Mouse (Mus musculus) hindbrain, embryonic 10.5 days (tissue): ENCODE measurements around the gene 1700088E04Rik. TPM values are rescaled to one million over a fixed set of nuclear protein-coding genes. Genes with fewer than 3 reads are reported as not detected.

ENCODE experiments used
- DNase-seq: peaks from one replicate; pipeline ENCODE4 v3.0.0-alpha.2; 2017; ENCODE audit warnings: low spot score
- H3K27ac ChIP-seq: fragments of 300-500 bp; sonication (generic); 2 replicates; pipeline ENCODE4 v1.5.1; 2016; ENCODE audit warnings: mild to moderate bottlenecking, moderate library complexity
- H3K27me3 ChIP-seq: fragments of 300-500 bp; sonication (generic); 2 replicates; pipeline ENCODE4 v1.6.1; 2016; ENCODE audit warnings: mild to moderate bottlenecking; ENCODE audit not compliant: poor library complexity, insufficient read depth, severe bottlenecking
- H3K36me3 ChIP-seq: fragments of 300-500 bp; sonication (generic); 2 replicates; pipeline ENCODE4 v1.6.1; 2016; ENCODE audit warnings: mild to moderate bottlenecking, moderate library complexity
- H3K4me1 ChIP-seq: fragments of 300-500 bp; sonication (generic); replicated peaks from 2 replicates; pipeline ENCODE4 v1.6.1; 2016; ENCODE audit warnings: mild to moderate bottlenecking
- H3K4me3 ChIP-seq: fragments of 300-500 bp; sonication (generic); 2 replicates; pipeline ENCODE4 v1.5.1; 2016; ENCODE audit warnings: mild to moderate bottlenecking, moderate library complexity
- H3K9me3 ChIP-seq: fragments of 300-500 bp; sonication (generic); 2 replicates; pipeline ENCODE4 v1.6.1; 2016; ENCODE audit warnings: mild to moderate bottlenecking, moderate library complexity
- WGBS: fragments of 180-500 bp; shearing (Covaris S2); methylation state at CpG from one replicate; pipeline ENCODE4 v1.1.7; 2016; 5-methylcytosine and 5-hydroxymethylcytosine counted together
- polyA plus RNA-seq: library from polyadenylated mRNA; unstranded; fragments of >200 nt; fragmentation: Nextera tagmentation; extraction: Ambion mirVana; gene quantifications from 2 replicates; pipeline ENCODE4 v1.2.1, GENCODE M21; 2016

1700088E04Rik gene
- polyA plus RNA-seq, 1 experiment from 2014 or later: 16.1 TPM

DNA sequence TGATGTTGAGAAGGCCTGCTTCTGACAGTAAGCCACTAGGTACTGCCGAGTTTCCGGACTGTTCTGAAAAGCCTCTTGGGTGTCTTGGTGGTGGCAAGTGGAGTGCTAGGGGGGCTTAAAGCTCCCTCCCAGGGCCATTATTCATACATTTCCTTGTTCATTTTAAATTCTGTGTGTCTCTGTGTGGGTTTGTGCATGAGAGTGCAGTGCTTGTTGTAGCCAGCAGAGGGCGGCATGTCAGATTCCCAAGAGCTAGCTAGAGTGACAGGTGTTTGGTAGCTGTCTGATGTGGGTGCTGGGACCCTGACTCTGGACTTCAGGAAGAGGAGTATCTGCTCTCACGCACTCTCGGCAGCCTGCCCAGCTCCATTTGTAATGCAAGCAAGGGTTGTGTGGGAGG lies 12.8 kb downstream of the 1700088E04Rik start:
- no peak for DNase-seq
- no peaks in the 10 kb centered on the region for H3K4me1 ChIP-seq
- H3K4me3 ChIP-seq: no peak overlapping the region
- H3K27ac ChIP-seq: no peak overlapping the region
- 93% methylated on average over 5 of the region's 5 CpGs for WGBS
- peaks cover 95% of the 10 kb centered on the region for H3K36me3 ChIP-seq
- H3K27me3 ChIP-seq: no peaks in the 10 kb centered on the region
- H3K9me3 ChIP-seq: peaks cover 6% of the 10 kb centered on the region; the same call in 1 of the 2 replicates

- H3K27me3 ChIP-seq: no peaks in the 10 kb centered on the region
- no peak for DNase-seq
- H3K36me3 ChIP-seq: peaks cover 95% of the 10 kb centered on the region
- 91% methylated on average over 12 of the region's 12 CpGs for WGBS
- no peak overlapping the region for H3K27ac ChIP-seq
- no peak overlapping the region for H3K4me3 ChIP-seq
- H3K9me3 ChIP-seq: peaks cover 6% of the 10 kb centered on the region; the same call in 1 of the 2 replicates
- H3K4me1 ChIP-seq: peaks cover 2% of the 10 kb centered on the region; the same call in 1 of the 2 replicates
Measured at GRCm38 (mm10) chr15:79127101-79127500, 14.0 kb downstream of the 1700088E04Rik start.

- Histone ChIP-seq H3K27ac (no peak overlapping the region), H3K9me3 (peaks cover 6% of the 10 kb centered on the region; the same call in 1 of the 2 replicates), H3K4me1 (peaks cover 4% of the 10 kb centered on the region; the same call in 1 of the 2 replicates), H3K36me3 (peaks cover 89% of the 10 kb centered on the region), H3K27me3 (no peaks in the 10 kb centered on the region), H3K4me3 (no peak overlapping the region)
- 83% methylated on average over 13 of the region's 13 CpGs for WGBS
- DNase-seq: peak; percentile 52
Measured at GRCm38 (mm10) chr15:79126217-79126932, 14.7 kb downstream of the 1700088E04Rik start.

DNA sequence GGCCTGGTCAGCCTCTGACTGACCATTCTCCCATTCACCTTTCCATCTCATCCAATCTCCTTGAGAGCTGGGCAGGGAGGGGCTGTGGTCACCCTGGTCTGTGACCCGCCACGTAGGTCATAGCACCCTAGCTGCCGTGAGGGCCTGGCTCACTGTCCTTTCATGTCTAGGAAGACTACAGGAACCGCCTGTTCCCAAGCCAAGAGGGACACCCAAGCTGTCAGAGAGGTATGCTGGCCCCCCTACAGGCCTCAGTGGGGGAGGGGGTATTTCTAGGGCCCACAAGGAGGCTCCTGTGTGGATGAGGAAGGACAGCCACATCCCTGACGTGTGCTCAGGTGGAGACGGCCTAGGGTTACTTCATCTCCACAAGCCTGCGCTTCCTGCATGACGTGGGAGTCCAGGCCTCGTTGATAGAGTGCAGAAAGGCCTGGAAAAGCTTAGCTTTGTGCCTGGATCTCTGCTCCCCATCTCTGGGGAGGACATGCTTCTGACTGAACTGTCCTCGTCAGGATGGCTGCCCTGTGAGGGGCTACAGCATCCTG lies 16.6 kb downstream of the 1700088E04Rik start:
- DNase-seq: no peak
- Histone ChIP-seq H3K27ac (no peak overlapping the region), H3K9me3 (peaks cover 6% of the 10 kb centered on the region; the same call in 1 of the 2 replicates), H3K27me3 (no peaks in the 10 kb centered on the region), H3K4me3 (no peak overlapping the region), H3K4me1 (peaks cover 4% of the 10 kb centered on the region; the same call in 1 of the 2 replicates), H3K36me3 (peaks cover 77% of the 10 kb centered on the region)
- 86% methylated on average over 10 of the region's 10 CpGs for WGBS

DNA sequence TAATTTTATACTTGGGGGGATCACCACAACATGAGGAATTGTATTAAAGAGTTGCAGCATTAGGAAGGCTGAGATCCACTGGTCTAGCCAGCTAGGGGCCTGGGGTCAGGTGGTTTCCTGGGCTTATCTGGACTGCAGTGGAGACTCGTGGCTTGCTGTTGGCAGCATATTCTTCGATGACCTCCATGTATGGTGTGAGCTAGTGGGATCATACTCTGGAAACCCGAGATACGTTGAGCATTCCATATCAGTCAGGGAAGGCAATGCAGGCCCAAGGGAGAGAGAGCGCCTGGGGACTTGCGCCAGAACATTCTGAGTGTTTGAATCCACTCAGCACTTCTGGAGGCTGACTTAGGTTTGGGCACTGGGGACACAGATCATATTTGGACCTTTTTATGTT lies 17.3 kb downstream of the 1700088E04Rik start:
- DNase-seq: no peak
- H3K4me3 ChIP-seq: no peak overlapping the region
- H3K36me3 ChIP-seq: peaks cover 79% of the 10 kb centered on the region
- H3K4me1 ChIP-seq: peaks cover 4% of the 10 kb centered on the region; the same call in 1 of the 2 replicates
- no peaks in the 10 kb centered on the region for H3K27me3 ChIP-seq
- peaks cover 6% of the 10 kb centered on the region; the same call in 1 of the 2 replicates for H3K9me3 ChIP-seq
- no peak overlapping the region for H3K27ac ChIP-seq
- 88% methylated on average over 6 of the region's 6 CpGs for WGBS

DNA sequence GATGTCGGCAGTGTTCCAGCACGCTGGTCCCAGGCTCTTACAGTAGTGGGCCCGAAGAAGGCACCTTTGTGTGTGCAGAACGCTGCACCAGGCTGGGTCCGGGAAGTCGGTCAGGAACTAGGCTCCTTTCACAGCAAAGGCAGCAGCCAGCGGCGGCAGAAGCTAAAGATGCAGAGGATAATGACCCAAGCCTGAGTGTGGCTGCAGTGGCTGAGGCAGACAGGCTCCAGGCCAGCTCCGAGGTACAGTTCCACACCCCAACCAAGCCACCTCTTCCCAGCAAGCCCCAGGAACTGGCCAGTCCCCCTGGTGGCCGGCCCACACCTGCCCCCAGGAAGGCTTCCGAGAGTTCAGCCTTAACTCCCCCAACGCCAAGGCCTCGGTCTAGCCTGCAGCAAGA lies 18.5 kb downstream of the 1700088E04Rik start:
- no peaks in the 10 kb centered on the region for H3K27me3 ChIP-seq
- DNase-seq: no peak
- H3K4me3 ChIP-seq: no peak overlapping the region
- H3K4me1 ChIP-seq: peaks cover 4% of the 10 kb centered on the region; the same call in 1 of the 2 replicates
- no peaks in the 10 kb centered on the region for H3K9me3 ChIP-seq
- peak overlapping the region; percentile 46; the same call in 1 of the 2 replicates for H3K27ac ChIP-seq
- 85% methylated on average over 13 of the region's 13 CpGs for WGBS
- H3K36me3 ChIP-seq: peaks cover 79% of the 10 kb centered on the region

GRCm38 (mm10) chr15:79122119-79122518 lies 18.9 kb downstream of the 1700088E04Rik start:
- WGBS: 67% methylated on average over 4 of the region's 4 CpGs
- no peaks in the 10 kb centered on the region for H3K27me3 ChIP-seq
- H3K4me3 ChIP-seq: no peak overlapping the region
- H3K27ac ChIP-seq: peak overlapping the region; percentile 46; the same call in 1 of the 2 replicates
- no peaks in the 10 kb centered on the region for H3K9me3 ChIP-seq
- H3K4me1 ChIP-seq: peaks cover 4% of the 10 kb centered on the region; the same call in 1 of the 2 replicates
- H3K36me3 ChIP-seq: peaks cover 79% of the 10 kb centered on the region
- DNase-seq: no peak

DNA sequence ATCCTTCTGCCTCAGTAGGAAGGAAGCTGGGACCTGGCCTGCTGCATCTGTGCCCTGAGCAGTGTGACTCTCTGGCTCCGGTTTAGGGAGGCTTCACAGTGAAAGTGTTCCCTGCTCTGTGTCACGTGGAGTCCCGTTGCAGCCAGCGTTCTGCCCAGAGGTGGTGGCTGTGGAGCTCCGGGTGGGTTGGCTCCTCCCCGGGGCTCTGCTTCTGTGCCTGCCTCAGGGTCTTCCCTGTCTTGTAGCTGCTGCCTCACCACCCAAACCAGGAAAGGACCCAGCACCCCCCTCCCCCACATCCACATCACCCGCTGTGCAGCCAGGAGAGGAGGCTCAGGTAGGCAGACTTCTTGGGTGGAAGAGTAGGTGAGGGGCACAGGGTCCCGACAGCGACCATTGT lies 21.6 kb downstream of the 1700088E04Rik start:
- Histone ChIP-seq H3K27me3 (no peaks in the 10 kb centered on the region), H3K4me3 (no peak overlapping the region), H3K36me3 (peaks cover 79% of the 10 kb centered on the region), H3K4me1 (peaks cover 9% of the 10 kb centered on the region; the same call in 1 of the 2 replicates), H3K27ac (no peak overlapping the region), H3K9me3 (no peaks in the 10 kb centered on the region)
- DNase-seq: no peak
- WGBS: 85% methylated on average over 9 of the region's 9 CpGs

DNA sequence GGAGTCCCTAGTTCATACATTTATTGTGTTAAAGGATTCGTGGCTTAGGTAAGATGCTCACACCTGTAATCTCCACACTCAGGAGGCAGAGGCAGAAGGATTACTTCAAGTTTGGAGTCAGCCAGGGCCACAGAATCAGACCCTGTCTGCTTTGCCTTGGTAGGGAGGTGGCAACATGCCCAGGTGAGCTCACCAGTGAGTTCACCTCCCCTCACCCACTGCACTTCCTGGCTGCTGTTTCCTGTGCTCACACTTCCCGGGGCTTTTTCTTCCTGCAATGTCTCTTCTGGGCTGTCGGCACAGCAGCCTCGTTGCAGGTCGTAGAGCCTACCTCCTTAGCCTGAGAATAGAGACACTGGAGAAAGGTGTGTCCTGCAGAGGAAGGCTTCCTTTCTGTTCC lies 25.8 kb downstream of the 1700088E04Rik start:
- Histone ChIP-seq H3K27ac (no peak overlapping the region), H3K4me1 (peaks cover 18% of the 10 kb centered on the region), H3K9me3 (no peaks in the 10 kb centered on the region), H3K4me3 (no peak overlapping the region), H3K36me3 (peaks cover 61% of the 10 kb centered on the region), H3K27me3 (peaks cover 10% of the 10 kb centered on the region)
- no peak for DNase-seq
- WGBS: 67% methylated on average over 5 of the region's 5 CpGs

DNA sequence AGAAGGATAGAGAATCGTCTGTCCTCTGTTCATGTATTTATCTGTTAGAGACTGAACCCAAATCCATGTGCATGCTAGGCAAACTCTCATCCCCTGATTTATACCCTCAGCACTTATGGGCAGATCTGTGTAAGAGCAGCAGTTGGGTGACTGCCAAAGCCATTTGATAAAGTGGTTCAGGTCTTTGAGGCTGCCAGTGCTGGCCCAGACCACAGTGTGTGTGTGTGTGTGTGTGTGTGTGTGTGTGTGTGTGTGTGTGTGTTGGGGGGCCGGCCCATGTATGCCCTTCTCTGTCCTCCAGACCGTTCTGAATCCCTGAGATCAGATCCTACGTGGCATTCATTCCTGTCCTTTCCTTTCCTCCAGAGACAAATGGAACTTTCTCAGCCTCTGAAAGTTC lies 29.3 kb downstream of the 1700088E04Rik start:
- H3K27me3 ChIP-seq: peaks cover 16% of the 10 kb centered on the region
- H3K4me3 ChIP-seq: no peak overlapping the region
- H3K36me3 ChIP-seq: peaks cover 32% of the 10 kb centered on the region
- H3K9me3 ChIP-seq: no peaks in the 10 kb centered on the region
- WGBS: 80% methylated on average over 4 of the region's 4 CpGs
- no peak for DNase-seq
- peaks cover 42% of the 10 kb centered on the region for H3K4me1 ChIP-seq
- H3K27ac ChIP-seq: no peak overlapping the region

DNA sequence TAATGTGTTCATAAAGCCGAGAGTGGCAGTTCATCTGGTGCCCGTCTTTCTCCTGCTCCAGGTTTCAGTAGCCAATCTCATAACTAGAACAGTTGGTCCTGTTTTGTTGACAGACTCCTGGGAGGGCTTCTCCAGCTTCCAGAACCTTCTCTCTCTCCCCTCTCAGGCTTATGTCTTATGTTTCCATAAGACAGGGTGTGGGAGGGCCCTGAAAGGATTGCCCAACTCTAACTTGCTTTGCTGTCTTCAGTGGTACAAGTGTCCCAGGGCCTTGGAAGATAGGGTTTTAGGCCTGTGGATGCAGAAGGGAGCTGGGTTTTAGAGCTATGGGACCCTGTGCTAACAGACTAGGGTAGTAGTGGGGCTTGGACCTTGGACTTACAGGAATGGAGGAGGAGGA lies 30.5 kb downstream of the 1700088E04Rik start:
- no peaks in the 10 kb centered on the region for H3K9me3 ChIP-seq
- no peak overlapping the region for H3K27ac ChIP-seq
- peak overlapping the region; percentile 91; the same call in 1 of the 2 replicates for H3K4me3 ChIP-seq
- no peak for DNase-seq
- H3K36me3 ChIP-seq: peaks cover 20% of the 10 kb centered on the region
- peaks cover 47% of the 10 kb centered on the region for H3K4me1 ChIP-seq
- WGBS: 67% methylated on average over 2 of the region's 2 CpGs
- H3K27me3 ChIP-seq: peaks cover 16% of the 10 kb centered on the region

DNA sequence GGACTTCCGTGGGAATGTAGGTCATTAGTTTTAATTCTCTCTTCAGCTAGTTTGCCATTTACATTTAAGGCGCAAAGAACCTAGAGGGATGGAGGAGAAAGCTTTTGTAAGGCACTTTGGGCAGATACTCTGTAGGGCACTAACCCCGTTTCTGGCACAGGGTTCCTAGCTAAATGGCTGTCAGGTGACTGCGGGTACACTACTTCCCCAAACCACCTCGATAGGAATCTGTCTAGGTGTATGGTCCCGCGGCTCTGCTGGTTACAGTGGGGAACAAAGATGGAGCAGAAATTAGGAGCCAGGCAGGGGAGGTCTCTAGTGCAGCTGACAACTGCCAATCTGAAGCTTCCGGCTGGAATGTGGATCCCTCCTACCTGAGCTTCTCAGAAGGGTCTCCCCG lies 31.0 kb downstream of the 1700088E04Rik start:
- Histone ChIP-seq H3K36me3 (peaks cover 16% of the 10 kb centered on the region), H3K27ac (no peak overlapping the region), H3K27me3 (peaks cover 16% of the 10 kb centered on the region), H3K4me1 (peaks cover 45% of the 10 kb centered on the region), H3K4me3 (peak overlapping the region; percentile 91), H3K9me3 (no peaks in the 10 kb centered on the region)
- no peak for DNase-seq
- 18% methylated on average over 9 of the region's 9 CpGs for WGBS

DNA sequence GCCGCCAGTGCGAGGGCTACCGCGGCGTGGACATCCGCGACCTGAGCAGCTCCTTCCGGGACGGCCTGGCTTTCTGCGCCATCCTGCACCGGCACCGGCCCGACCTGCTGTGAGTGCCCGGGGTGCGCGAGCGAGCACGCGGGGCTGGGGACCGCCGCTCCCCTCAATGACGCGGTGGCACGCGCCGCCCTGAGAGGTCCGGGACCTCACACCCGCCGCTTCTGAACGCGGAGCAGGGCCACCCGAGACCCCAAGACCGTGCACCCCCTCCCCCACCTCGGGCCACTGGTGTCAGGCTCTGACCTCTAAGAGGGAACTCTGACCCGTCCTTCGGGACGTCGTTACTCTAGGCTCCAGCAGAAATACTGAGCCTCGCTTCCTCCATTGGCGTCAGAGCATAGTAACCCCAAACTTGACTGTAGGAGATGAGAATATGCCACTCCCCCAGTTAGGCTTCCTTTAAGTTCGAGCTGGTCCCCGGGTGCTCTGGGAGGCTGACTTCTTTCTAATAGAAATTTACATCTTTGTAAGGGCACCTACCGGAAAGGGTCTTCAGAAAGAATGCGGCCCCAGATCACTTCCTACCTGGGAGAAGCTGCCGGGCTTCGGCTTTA lies 31.6 kb downstream of the 1700088E04Rik start:
- Histone ChIP-seq H3K27ac (peak overlapping the region; percentile 94), H3K9me3 (no peaks in the 10 kb centered on the region)
- under 1% methylated on average over 46 of the region's 46 CpGs for WGBS

More for the DNA sequence above, 31.6 kb downstream of the 1700088E04Rik start:
- Histone ChIP-seq H3K4me1 (peaks cover 45% of the 10 kb centered on the region), H3K27me3 (peaks cover 16% of the 10 kb centered on the region), H3K36me3 (peaks cover 10% of the 10 kb centered on the region), H3K4me3 (peak overlapping the region; percentile 91)
- DNase-seq: no peak
